Mouse (Mus musculus) kidney, embryonic 14.5 days (tissue): ENCODE measurements around the gene Arhgef25. TPM values are rescaled to one million over a fixed set of nuclear protein-coding genes. Genes with fewer than 3 reads are reported as not detected.
A peak's percentile ranks its signal among the peaks of the same experiment; 100 is the strongest.
"Not testable (repeated sequence)": the region's sequence is repeated elsewhere in the genome, so short reads cannot be mapped to it uniquely, and the experiment has no call there.

ENCODE experiments used
- ATAC-seq: fragments of 200-750 bp; cut with Nextera tagmentation; 2 replicates; pipeline ENCODE4 v1.8.0; 2017; ENCODE audit warnings: moderate number of reproducible peaks, mild to moderate bottlenecking, moderate TSS enrichment, moderate library complexity; ENCODE audit not compliant: low FRiP score, low TSS enrichment
- H3K27ac ChIP-seq: fragments of 300-500 bp; sonication (generic); 2 replicates; pipeline ENCODE4 v1.5.1; 2014; ENCODE audit warnings: low read depth, mild to moderate bottlenecking, low read length, moderate library complexity, mixed read lengths
- H3K27me3 ChIP-seq: fragments of 300-500 bp; sonication (generic); 2 replicates; pipeline ENCODE4 v1.6.1; 2014; ENCODE audit warnings: mild to moderate bottlenecking, low read length; ENCODE audit not compliant: control insufficient read depth, insufficient read depth
- H3K36me3 ChIP-seq: fragments of 300-500 bp; sonication (generic); 2 replicates; pipeline ENCODE4 v1.6.1; 2014; ENCODE audit warnings: low read length, mixed read lengths; ENCODE audit not compliant: control insufficient read depth, insufficient read depth
- H3K4me1 ChIP-seq: fragments of 300-500 bp; sonication (generic); 2 replicates; pipeline ENCODE4 v1.6.1; 2014; ENCODE audit warnings: low read length, mixed read lengths; ENCODE audit not compliant: control insufficient read depth, insufficient read depth
- H3K4me2 ChIP-seq: fragments of 300-500 bp; sonication (generic); replicated peaks from 2 replicates; pipeline ENCODE4 v1.6.1; 2014; ENCODE audit warnings: low read depth, mild to moderate bottlenecking, low read length
- H3K4me3 ChIP-seq: fragments of 300-500 bp; sonication (generic); 2 replicates; pipeline ENCODE4 v1.5.1; 2014; ENCODE audit warnings: mild to moderate bottlenecking, low read length
- H3K9ac ChIP-seq: fragments of 300-500 bp; sonication (generic); 2 replicates; pipeline ENCODE4 v1.6.1; 2014; ENCODE audit warnings: low read depth, mild to moderate bottlenecking, low read length, moderate library complexity
- H3K9me3 ChIP-seq: fragments of 300-500 bp; sonication (generic); 2 replicates; pipeline ENCODE4 v1.6.1; 2016; ENCODE audit warnings: low read length; ENCODE audit not compliant: control insufficient read depth
- WGBS: fragments of 180-500 bp; shearing (Covaris S2); extraction: QIAGEN DNeasy Blood & Tissue Kit; methylation state at CpG from one replicate; pipeline ENCODE4 v1.1.7; 2014; 5-methylcytosine and 5-hydroxymethylcytosine counted together
- polyA plus RNA-seq: library from polyadenylated mRNA; unstranded; fragments of >200 nt; fragmentation: Nextera tagmentation; extraction: Ambion mirVana; gene quantifications from 2 replicates; pipeline ENCODE4 v1.2.1, GENCODE M21; 2014

Arhgef25 gene
- polyA plus RNA-seq, 1 experiment from 2014 or later, result 32.9 TPM

DNA sequence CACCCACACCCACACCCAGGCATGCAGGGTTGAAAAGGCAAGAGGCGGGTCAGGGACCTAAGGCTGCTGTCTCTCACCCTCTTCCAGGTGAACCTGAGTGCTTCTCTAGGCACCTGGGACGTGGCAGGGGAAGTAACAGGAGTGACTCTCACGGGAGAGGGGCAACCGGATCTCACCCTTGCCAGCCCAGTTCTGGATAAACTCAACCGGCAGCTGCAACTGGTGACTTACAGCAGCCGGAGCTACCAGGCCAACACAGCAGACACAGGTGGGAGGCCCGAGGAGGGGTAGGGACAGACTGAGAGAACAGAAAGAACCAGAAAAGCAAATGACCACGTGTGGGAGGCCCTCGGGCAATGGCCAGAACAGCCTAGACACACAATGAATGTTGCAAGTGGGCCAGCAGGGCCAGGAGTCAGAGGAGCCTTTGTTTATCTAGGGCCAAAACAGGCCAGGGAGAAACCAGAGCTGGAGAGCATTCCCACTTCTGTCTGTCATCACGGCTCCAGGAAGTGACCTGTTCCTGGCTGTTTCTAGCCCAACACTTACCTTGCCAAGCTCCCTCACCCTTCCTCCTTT, 22.2 kb downstream of the Arhgef25 start:
- Histone ChIP-seq H3K4me1 (peaks cover 21% of the 10 kb centered on the region), H3K27me3 (peaks cover 60% of the 10 kb centered on the region), H3K27ac (no peak overlapping the region), H3K9ac (no peak overlapping the region), H3K4me3 (no peak overlapping the region), H3K36me3 (no peaks in the 10 kb centered on the region), H3K9me3 (no peaks in the 10 kb centered on the region), H3K4me2 (no peak overlapping the region)
- ATAC-seq, result no peak
- WGBS, result 33% methylated on average over 10 of the region's 10 CpGs

DNA sequence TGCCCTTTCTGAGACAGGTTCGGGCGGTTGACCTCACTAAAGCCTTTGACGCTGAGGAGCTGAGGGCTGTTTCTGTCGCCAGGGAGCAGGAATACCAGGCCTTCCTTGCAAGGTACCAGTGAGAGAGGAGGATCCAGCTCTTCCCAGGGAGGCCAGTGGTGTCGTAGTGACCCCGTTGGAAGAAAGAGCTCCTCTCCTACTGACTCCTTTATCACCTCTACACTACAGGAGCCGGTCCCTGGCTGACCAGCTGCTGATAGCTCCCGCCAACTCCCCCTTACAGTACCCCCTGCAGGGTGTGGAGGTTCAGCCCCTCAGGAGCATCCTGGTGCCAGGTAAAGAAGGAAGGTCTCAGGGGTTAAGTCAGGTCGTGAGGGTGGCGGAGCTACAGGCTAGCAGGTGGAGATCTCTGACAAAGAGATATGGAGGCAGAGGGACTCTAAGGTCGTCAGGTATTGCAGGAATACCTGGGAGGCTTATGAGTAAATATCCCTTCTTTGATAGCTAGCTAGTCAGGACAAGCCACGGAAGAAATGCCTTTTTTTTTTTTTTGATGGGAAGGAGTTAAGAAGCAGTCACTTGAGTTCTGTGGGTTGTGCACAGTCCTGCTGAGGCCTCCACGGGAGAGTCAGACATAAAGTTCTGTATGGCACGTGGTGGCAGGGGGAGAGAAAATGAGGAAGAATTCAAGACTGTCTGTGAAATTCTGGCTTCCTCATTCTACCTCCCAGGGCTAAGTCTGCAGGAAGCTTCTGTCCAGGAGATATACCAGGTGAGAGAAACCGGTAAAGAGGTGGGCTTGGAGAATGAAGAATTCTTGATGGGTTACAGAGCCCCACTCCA, 22.9 kb downstream of the Arhgef25 start:
- no peak overlapping the region for H3K4me3 ChIP-seq
- no peaks in the 10 kb centered on the region for H3K36me3 ChIP-seq
- no peak overlapping the region for H3K9ac ChIP-seq
- peak overlapping the region; percentile 100; the same call in 1 of the 2 replicates for H3K4me2 ChIP-seq
- no peak for ATAC-seq
- WGBS, result 21% methylated on average over 15 of the region's 15 CpGs
- no peaks in the 10 kb centered on the region for H3K9me3 ChIP-seq
- peaks cover 21% of the 10 kb centered on the region for H3K4me1 ChIP-seq
- peaks cover 58% of the 10 kb centered on the region for H3K27me3 ChIP-seq
- H3K27ac ChIP-seq, result no peak overlapping the region

DNA sequence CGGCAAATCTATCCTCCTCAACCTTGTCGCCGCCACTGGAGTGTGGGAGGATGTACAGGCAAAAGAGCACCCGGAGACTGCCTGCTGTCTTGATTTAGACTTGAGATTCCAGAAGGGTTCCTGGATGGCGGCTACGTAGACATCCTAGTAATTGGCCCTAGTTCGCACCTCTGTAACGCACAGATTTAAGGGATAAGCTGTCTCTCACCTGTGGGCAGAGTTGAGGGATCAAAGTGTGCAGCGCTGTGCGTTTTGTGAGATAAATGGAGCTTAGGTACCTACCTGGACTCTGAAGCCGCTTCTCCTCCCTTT, 23.5 kb downstream of the Arhgef25 start:
- H3K27ac ChIP-seq, result no peak overlapping the region
- ATAC-seq, result no peak; the same call in 1 of the 2 replicates

DNA sequence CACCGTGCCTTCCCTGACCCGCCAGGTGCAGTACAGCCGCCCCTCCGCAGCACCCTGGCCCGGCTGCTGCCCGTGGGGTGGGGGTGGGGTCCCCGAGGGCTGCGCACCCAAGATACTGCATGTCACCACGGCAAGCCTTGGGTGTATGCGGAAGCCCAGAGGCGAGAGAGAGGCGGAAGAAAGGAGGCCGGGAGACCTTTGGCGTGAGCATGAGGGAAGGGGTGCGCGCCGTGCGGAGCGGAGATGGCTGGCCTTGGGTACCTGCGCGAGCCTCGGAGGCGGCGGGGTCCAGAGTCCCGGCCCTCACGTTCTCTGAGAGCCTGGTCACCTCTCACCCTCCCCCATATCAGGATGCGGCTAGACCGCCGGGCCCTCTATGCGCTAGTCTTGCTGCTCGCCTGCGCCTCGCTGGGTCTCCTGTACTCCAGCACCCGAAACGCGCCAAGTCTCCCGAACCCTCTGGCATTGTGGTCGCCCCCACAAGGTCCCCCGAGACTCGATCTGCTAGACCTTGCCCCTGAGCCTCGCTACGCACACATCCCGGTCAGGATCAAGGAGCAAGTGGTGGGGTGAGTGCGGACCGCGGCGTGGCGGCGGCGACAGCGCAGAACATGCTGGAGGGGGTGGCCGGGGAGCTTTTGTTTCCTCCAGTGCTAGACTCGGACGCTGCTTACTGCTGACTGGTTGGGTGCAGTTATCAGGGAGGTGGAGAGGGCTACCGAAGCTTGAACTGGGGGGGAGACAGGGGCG, 24.1 kb downstream of the Arhgef25 start:
- peak; percentile 56 for ATAC-seq
- peaks cover 54% of the 10 kb centered on the region for H3K27me3 ChIP-seq
- peaks cover 21% of the 10 kb centered on the region for H3K4me1 ChIP-seq
- WGBS, result 1% methylated on average over 54 of the region's 56 CpGs
- peak overlapping the region; percentile 69 for H3K9ac ChIP-seq
- no peaks in the 10 kb centered on the region for H3K36me3 ChIP-seq
- H3K4me2 ChIP-seq, result peak overlapping the region; percentile 100
- peak overlapping the region; percentile 60 for H3K4me3 ChIP-seq
- no peaks in the 10 kb centered on the region for H3K9me3 ChIP-seq
- no peak overlapping the region for H3K27ac ChIP-seq

More for the DNA sequence above, 23.5 kb downstream of the Arhgef25 start:
- H3K36me3 ChIP-seq, result no peaks in the 10 kb centered on the region
- peak overlapping the region; percentile 100 for H3K4me2 ChIP-seq
- peak overlapping the region; percentile 69; the same call in 1 of the 2 replicates for H3K9ac ChIP-seq
- 4% methylated on average over 11 of the region's 11 CpGs for WGBS
- peak overlapping the region; percentile 60 for H3K4me3 ChIP-seq
- H3K9me3 ChIP-seq, result no peaks in the 10 kb centered on the region
- peaks cover 21% of the 10 kb centered on the region for H3K4me1 ChIP-seq
- H3K27me3 ChIP-seq, result peaks cover 54% of the 10 kb centered on the region

DNA sequence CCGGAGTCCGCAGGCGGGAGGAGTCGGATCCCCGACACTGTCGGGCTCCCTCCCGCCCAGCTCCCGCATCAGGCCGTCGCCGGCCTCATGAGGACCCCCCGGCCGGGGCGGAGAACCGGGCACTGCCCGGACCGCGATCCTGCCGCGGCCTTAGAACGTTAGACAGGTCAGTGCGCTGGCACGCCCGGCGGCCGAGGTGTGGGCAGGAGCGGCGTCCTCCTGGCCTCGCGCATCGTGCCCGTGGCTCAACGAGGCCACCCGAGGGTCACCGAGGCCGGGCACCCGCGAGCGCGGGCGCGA, 24.6 kb downstream of the Arhgef25 start:
- no peaks in the 10 kb centered on the region for H3K36me3 ChIP-seq

DNA sequence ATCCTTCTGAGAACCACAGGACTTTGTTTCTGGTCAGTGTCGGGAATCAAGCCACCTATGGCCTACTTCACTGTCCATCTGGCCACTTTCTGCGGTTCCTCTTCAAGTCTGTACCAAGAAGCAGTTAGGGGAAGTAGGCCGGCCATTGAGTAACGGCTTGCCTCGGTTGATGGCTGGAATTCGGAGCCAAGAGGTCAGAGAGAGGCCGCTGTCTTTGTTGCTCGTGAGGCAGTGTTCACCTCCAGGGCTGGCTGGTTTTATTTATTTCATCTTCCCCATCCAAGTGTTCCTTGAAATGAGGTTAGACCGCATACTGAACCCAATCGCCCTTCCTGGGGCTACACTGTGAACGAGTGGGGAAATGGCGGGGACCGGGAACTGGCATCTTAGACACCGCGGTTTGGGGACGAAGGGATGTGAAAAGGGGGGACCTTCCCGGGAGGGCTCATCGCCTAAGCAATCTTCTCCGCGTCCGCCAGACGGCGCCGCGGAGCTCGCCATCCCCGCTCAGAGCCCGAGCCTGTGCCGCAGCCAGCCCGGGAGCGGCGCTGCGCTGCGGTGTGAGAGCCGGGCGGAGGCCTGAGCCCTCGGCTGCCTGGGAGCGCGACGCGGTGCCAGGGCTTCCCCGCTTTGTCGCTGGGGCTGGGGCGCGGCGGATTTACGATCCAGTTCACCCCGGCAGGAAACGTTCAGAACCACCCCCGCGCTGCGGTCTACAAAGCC, 25.1 kb downstream of the Arhgef25 start, which contains the start of gene B4galnt1:
B4galnt1 (plus strand) TSS at position 595 of the 723 bp plus-strand sequence.
- Histone ChIP-seq H3K27ac (no peak within 1 kb of the TSS), H3K4me2 (peak within 1 kb of the TSS; percentile 100), H3K4me3 (peak within 1 kb of the TSS; percentile 60), H3K9ac (peak within 1 kb of the TSS; percentile 69), H3K27me3 (peaks cover 44% of the 10 kb centered on the region), H3K4me1 (peaks cover 12% of the 10 kb centered on the region; the same call in 1 of the 2 replicates), H3K36me3 (no peaks in the 10 kb centered on the region), H3K9me3 (no peaks in the 10 kb centered on the region)
- 2% methylated on average over 51 of the region's 52 CpGs for WGBS
- peak; percentile 84 for ATAC-seq

More for the DNA sequence above, 24.6 kb downstream of the Arhgef25 start:
- peak; percentile 55; the same call in 1 of the 2 replicates for ATAC-seq
- Histone ChIP-seq H3K4me3 (peak overlapping the region; percentile 60), H3K9me3 (no peaks in the 10 kb centered on the region), H3K27me3 (peaks cover 50% of the 10 kb centered on the region), H3K4me2 (peak overlapping the region; percentile 100), H3K9ac (peak overlapping the region; percentile 69), H3K27ac (no peak overlapping the region), H3K4me1 (peaks cover 17% of the 10 kb centered on the region)
- WGBS, result under 1% methylated on average over 42 of the region's 42 CpGs

DNA sequence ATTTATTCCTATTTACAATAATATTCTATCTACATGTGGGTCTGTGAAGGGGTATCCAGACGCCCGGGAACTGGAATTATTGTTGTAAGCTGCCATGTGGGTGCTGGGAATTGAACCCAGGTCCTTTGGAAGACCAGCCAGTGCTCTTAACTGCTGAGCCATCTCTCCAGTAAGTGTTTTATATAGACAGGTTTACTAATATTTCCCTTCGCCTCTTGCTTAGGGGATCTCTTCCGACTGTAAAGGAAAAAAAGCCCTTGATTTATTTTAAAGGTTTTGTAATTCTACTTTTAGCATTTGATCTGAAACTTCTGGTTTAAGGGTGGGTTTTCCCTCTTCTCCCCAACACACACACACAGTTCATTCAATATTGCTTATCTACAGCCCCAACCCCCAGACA, 25.7 kb downstream of the Arhgef25 start:
- Histone ChIP-seq H3K4me1 (peaks cover 12% of the 10 kb centered on the region; the same call in 1 of the 2 replicates), H3K27me3 (peaks cover 38% of the 10 kb centered on the region), H3K36me3 (no peaks in the 10 kb centered on the region), H3K9me3 (no peaks in the 10 kb centered on the region), H3K4me2 (no peak overlapping the region), H3K4me3 (no peak overlapping the region), H3K27ac (no peak overlapping the region), H3K9ac (no peak overlapping the region)
- WGBS, result 90% methylated on average over 4 of the region's 4 CpGs
- ATAC-seq, result no peak

DNA sequence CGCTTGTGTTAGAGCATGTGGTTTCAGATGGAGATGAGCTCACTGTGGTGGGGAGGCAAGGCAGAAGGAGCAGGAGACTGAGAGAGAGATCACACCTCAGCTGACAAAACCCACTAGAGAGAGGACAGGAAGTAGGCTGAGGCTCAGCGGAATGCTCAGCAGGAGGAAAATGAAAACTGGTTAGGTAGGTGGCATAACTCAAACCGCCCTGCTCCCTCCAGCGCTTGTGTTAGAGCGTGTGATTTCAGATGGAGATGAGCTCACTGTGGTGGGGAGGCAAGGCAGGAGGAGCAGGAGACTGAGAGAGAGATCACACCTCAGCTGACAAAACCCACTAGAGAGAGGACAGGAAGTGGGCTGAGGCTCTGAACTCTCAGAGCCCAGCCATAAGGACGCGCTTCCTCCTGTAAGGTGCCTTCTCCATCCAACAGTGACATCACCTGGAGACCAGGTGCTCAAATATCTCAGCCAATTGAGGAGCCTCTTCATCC, 27.1 kb downstream of the Arhgef25 start:
- H3K27ac ChIP-seq, H3K4me2 ChIP-seq, H3K36me3 ChIP-seq, H3K9me3 ChIP-seq, H3K4me1 ChIP-seq, H3K9ac ChIP-seq, H3K4me3 ChIP-seq, ATAC-seq: not testable (repeated sequence)
- H3K27me3 ChIP-seq, result peaks cover 32% of the 10 kb centered on the region
- WGBS, result 60% methylated on average over 7 of the region's 7 CpGs
